Mouse (Mus musculus): Measurements from ENCODE around the gene Igfbp5.
A peak's percentile ranks its signal among the peaks of the same experiment; 100 is the strongest.

Igfbp5 gene

DNA sequence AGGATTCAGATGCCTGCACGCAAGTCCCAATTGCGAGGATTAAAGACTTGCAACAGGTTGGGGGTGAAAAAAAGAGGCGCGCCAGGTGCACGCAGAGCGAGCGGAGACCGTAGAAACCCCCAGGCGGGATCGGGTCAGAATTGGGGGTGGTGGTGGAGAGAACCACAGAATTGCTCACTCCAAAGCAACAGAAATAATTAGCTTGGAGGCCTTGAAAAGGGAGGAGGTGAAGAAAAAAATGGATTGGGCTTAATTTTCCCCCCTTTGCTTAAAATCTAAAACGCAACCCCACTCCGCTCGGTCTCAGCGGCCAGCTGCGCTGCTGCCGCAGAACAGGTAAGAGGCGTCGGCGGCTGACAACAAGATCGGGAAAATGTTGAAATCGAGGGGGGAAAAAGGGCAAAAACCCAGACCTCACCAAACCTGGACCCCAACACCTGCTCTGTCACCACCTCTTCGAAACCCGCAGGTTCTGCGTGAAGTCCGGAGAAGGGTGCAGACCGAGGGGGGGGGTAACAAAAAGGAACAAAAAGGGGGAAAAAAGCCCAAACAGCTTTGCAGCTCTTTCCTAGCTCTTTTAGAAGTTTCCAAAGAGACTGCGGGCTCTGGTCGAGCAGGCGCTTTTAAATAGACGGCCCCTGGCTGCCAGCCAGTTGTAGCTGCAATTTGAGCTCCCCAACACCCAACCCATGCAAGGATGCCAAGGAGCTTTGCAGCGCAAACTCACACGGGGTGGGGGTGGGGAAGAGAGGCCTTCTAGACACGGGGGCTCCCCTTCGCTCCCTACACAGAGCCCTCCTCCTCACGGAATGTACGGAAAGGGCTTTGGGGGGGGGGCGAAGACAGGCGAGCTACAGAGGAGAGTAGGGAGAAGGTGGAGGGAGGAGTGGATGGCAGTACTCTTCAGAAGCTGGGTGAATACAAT, at the start of gene Igfbp5:
Gene Igfbp5, minus strand, starts transcription at position 598 of the 925 bp plus-strand sequence.
- DNase-seq: peak; percentile 80

DNA sequence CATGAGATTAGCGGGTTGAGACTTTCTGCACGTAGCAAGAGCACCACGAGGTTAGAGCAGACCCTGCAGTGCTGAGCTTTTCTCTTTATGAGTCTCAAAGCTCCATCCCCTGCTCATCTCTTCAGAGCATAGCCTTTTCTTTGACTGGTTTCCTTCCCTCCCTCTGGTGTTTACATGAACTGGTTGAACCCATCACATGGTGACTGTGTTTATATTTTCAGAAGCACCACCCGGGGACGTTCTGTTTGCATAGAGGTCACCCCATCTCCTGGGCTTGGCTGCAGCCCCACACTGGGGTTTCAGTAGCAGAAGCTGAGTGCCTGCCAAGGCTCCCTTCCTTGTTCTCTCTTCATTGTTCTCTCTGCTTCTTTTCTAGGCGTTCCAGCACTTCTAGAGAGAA, 40.1 kb upstream of the Igfbp5 start:
- no peak for DNase-seq

DNA sequence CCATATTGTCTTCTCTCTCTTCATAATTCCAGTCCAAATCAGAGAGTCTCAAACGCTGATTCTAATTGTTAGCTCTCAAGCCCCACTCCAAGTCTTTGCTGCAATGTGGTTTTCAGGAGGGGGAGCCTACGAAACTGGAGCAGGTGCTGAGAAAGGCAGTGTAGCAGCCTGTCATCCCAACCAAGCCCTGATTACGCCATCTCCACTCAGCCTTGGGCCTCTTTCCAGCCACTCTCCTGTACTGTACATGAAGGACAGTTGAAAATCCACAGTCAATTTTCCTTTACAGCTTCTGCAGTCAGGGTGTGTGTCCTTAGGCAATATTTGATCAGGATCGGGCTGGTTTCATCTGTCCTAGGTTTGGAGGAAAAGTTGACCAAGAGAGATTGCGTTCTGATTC, 38.4 kb upstream of the Igfbp5 start:
- DNase-seq: no peak

DNA sequence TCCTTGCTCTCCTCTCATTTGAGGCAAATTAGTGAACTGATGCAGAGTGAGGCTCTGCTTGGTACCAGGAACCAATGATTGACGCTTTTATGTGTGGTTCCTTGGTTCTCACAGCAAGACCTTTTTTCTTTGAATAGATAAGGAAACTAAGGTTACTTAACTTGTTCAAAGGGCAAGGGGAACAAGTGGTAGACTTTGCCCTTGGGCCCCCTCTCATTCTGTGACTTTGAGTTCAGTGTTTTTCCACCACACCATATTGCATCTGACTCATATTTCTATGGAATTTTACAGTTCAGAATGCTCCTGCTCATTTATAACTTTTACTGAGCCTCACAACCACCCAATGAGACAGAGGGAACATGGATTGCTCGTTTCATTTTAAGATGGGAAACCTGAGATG, 21.1 kb upstream of the Igfbp5 start:
- no peak for DNase-seq

DNA sequence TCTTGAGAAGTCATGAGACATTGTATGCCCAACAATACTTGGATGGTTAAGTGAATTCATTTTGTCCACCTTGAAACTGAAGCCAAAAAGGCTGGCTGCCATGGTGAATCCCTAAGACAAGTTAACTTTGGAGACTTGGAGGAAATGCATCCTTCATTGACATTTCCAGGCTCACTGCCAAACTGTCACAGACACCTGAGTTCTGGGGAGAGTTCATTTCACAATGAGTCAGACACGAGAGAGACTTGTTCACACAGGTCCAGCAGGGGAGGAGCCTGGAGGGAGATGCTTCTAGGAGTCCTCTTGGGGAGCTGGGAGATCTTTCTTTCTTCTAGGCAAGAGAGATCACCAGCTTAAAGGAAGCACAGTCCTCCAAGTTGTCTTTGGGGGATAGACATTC, 13.2 kb upstream of the Igfbp5 start:
- DNase-seq: no peak

DNA sequence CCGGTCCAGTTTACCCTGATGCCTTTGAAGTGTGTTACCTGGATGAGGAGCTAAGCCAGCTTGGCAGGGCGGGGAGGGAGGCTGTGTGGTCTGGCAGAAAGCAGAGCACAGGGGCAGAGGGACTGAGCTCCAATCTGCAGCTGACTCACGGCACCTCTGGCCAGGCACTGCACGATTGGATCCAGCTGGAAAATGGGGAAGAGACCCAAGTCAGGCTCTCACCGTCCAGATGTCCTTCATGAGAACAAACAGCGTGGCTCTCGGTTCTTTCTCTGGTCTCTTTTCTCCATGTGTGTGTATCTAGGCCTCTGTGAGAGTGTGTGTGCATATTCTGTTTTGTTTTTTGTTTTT, 11.1 kb upstream of the Igfbp5 start:
- DNase-seq: no peak

DNA sequence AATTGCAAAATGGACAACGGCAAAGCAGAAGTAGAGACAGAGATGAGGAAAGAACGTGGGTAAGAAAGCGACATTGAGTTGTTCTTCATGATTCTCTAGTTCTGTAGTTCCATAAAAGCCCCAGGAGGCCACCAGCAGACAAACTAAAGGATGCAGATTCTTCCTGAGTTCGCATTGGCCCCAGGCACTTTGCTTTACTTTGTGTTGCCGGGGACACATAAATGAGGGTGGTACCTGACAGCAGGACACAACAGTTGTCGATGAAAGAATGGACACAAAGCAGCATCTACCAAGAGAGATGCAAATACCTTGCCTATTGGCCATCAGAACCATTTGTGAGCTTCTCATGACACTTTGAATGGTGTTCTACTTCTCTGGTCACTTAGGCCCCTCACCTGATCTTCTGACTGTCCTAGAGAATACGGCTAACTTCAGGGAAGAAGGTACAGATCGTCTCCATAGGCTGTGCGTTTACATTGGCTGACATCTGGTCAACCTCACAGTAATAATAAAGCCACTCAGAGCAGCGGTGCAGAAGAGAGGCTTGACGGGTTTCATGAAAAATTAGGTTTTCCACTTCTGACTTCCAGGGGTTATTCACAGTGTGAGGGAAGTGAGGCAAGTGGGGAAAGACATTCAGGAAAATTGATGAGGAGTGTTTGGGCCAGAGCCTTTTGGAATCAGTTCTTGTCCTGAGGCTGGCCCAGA, 10.6 kb upstream of the Igfbp5 start:
- no peak for DNase-seq

DNA sequence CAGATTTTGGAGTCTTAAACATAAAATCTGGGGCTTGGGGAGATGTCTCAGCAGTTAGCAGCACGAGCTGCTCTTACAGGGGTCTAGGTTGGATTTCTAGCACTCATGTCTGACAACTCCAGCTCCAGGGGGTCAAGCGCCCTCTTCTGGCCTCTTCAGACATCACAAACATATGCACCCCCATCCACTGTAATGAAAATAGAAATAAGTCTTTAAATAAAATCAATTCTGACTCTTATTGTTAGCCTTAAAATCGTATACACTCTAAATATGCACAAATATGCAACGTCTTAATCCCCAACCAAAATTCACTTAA, 4.6 kb upstream of the Igfbp5 start:
- no peak for DNase-seq

DNA sequence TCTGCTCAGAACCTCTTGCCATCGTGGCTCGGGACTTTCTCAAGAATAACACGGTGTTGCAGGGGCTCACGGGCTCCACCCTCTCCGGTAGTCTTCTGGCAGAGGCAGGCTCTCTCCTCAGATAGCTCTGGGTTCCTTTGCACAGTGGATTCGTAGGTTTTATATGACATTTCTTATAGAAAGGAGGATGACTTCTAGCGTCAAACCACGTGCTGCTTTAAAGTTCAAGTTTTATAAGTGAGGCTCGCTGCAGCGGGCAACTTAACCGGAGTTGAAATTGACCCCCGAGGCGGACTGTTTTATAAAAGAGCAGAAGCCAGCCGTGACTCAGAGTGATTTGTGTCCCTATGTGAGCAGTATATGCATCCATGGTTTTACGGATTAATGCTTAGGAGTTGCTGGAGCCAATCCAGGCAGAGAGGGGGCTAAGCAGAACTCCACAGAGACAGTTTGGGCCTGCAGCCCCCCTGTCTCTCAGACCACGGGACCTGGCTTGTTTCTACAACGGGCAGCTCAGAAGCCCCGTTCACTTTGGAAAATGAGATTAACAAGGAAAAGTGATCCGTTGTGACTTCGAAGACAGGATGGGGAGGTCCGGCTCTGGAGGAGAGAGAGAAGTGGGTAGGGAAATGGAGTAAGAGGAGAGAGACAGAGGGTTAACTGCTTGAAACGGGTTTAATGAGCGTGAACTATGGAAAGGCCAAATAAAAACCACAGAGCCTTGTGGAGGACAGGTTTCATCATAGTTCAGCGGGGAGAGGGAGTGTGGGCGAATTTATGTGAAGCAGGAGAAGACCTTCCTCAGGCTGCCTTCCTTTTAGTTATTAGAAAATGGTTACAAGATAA, 4.0 kb upstream of the Igfbp5 start:
- no peak for DNase-seq

DNA sequence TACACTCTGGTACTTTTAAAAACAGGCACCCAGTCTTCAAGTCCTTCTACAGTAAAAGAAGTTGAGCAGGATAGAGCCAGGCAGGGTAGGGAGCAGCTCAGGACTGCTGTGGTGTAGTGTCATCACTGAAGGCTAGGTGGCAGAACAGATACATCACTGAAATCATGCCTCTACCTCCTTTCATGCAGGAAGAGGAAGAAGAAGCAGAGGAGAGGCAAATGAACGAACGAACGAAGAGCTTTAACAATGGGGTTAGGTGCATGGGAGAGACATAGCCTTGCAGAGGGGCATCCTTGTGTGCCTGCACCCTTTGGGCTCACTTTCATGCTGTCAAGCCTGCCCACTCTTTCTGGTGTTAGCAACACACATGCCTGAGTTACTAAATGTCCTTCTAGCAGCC, 3.2 kb upstream of the Igfbp5 start:
- DNase-seq: peak; percentile 71

DNA sequence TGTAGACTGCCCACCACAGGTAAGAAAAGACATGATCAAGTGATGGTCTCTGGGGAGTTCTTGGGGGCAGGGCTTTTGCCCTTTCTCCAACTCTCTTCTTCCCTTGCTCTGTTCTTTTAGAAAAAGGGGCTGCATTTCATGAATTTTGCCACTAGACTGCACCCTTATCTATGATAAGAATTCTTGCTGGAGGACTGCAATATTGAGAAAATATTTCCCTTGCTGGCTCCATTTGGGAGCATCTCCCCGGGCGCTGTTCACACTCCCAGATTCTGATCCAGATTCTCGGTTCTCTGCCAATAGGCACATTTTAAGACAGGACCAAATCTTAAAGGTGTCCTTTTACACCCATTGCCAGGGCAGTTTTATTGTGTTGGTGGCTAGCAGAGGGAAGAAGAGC, 1.4 kb upstream of the Igfbp5 start:
- DNase-seq: peak; percentile 32

DNA sequence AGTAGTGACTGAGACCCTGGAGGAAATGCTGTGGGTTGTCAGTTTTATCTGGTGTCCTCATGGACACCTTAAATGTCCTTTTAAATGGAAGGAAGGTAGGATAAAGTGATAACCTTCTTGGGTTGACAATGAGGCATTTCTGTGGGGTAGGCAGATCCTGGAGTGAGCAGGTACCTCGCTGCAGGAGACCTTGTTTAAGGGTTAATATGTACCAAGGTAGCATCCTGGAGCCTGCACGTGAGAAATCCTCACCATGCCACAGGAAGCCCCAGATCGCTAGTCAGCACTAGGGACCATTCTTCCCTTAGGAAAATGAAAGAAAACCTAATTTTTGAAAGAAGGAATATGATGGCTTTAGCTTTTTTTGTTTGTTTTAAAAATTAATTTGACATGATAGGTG, 1.0 kb upstream of the Igfbp5 start:
- DNase-seq: no peak

DNA sequence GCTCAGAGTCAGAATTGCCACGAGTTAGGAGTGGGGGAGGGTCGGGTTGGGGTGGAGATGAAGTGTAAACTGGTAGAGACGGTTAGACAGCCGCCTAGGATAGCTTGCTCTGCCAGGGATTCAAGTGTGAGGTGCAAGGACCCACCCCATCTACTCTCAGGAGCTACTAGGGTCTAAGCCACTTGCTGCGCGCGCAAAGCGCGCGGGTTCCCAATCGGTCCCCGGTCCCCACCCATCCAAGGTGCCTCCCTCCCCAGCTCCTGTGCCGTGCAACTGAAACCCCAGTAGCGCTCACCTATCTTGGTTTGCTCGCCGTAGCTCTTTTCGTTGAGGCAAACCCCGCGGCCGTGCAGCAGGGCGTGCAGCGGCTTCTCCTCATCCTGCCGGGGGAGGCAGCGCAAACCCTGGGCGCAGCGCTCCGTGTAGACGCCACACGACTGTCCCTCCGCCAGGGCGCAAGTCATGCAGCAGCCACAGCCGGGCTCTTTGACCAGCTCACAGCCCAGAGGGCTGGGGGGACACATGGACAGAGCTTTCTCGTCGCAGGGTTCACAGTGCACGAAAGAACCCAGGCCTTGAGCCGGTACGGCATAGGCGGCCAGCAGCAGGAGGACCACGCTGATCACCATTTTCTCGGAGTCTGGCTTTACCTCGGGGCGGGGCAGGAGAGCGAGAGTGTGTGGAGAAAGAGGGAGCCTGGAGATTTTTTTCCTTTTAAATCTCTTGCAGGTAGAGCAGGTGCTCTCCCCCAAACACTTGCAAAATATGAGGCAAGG, 985 bp downstream of the Igfbp5 start:
- DNase-seq: peak; percentile 70

DNA sequence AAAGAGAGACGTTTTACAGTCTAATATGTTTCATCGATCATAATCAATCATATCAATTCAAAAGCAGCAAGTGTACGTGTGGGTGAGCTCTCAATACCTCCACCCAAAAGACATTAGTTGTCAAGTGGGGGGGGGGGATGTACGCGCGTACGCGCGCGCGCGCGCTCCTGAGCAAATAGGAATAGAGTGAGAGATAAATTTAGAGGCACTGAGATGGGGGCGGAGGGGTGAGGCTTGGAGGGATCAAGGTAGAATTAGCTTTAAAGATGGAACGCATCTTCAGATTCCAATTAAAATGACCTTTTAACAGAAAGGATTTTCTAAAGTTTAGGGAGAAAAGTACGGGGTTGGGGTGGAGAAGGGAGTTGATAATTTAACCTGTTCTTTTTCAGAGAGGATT, 1.6 kb downstream of the Igfbp5 start:
- DNase-seq: peak; percentile 33

DNA sequence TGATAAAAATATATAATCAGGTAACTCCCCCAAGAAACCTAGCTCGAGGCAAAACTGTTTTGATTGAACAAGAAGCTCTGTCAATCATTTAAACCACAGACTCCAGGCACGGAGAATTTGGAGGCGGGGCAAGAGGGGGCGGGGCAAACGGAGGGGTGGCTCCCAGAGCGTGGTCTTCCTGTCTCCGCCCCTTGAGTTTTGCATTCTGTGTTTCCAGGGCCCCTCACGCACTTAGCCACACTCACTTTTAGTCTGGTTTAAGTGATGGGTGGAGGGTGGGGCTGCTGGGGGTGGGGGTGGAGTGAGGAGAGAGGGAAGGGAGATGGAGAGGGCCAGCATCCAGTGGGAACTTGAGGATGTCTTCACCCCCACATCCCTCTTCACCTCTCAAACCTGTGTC, 2.2 kb downstream of the Igfbp5 start:
- DNase-seq: peak; percentile 92

DNA sequence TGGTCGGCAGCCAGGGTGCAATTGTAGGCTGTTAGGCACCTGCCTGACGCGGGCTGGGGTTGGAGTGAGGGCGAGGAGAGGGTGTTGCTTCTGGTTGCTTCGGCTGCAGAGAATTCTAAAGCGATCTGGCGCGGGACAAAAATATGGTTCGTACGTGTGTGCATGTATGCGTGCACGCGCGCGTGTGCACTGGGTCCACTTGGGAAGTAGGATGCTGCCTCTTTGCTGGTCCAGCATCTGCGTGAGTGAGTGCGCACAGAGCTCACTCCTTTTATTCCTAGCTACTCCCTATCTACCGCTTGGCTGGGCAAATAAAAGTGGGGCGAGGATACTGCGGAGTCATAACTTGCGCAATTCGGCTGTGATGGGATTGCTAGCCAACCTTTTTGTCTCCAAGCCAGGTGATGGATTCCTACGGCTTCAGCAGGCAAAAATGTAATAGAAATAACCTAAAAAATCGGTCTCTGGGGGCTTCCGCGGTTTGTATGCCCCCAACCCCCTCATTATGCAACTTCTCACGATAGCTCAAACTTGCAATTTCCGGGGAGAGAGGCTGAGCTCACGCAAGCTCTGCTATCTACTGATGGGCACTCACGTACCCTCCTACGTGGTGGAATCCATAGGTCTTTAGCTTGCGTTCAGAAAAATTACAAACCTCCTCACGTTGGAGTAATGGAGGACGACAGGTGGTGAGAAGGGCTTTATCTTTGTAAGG, 2.8 kb downstream of the Igfbp5 start:
- DNase-seq: peak; percentile 63

DNA sequence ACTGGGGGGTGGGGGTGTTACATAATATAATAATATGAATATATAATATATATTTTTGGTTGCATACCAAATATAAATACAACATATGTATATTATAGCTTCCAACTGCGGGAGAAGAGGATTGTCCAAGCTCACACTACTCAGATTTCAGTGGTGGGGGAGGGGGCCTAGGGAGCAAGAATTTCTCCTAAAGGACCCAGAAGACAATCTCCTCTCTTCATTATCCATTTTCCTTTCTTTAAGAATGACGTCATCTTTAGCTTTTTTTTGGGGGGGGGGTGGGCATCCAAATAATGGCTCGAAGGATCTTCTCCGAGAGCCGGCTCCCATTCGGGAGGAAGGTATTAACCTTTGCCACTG, 3.4 kb downstream of the Igfbp5 start:
- no peak for DNase-seq

DNA sequence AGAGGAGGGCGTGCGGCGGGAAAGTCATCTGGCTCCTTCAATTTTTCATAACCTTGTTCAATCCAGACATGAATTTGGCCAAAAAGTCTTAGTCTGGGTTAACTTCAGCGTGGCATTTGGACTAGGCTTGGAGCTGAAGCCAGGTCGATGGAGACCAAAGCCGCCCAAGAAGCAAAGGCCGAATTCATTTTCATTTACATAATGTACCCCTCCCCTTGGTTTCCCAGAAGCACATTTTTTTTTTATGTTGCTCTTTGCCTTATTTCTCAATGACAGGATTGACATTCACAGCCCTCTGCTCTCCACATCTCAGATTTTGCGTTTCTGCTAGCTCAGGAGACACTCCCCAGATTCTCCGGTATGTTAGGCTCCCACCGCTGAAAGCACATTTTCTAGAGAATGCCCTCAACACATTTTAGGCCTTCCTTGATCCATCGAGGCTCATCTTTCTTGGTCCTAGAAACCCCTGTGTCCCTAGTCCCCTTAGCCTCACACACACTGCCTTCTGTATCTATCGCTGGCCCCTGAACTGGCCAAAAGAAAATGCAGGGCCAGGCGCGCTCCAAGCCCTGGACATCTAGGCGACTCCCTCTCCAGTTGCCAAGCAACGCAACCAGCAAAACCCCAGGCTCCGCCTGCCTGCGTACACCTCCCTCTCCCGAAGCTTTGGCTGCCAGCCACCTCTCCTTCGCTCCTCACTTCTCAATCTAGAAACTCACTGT, 3.9 kb downstream of the Igfbp5 start:
- DNase-seq: peak; percentile 93

DNA sequence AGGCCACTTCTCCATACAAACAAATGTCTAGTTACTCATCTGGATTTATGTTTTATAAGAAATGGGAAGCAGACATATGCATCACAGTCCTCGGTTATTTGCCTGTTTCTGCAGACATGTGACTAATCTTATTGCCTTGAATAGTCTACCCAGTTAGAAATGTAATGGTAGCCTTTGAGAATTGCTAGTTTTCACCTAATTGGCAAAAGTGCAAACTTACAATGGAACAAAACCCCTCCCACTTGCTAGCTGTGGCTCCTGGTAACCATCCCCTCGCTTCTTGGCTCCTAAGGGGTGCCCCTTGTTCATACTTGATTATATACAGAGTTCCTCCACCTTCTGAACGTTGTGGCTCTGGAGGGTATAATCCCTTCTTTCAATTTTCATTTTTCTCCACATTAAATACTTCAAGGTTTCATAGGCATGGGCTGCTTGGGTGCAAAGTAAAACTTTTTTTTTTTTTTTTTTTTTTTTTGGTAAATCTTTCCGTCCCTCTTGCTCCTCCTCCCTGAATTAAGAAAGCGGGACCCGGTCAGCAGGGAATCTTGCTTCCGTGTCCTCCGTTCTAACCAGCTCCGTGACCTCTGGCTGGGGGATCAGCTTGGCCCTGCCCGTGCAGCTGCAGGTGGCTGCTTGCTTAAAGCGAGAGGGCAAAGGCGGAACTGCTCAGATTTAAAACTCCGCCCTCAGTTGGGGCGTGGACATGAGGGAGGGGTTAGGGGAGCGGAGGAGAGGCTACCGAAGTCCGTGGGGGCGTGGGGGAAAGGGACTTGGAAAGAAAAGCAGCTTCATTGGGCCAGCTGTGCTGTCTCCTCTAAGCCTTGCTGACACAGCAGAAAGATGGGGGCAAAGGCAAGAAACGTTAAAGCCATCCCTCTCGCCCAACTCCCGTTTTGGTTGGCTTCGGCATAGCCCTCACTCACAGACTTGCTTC, 4.7 kb downstream of the Igfbp5 start:
- DNase-seq: peak; percentile 89

DNA sequence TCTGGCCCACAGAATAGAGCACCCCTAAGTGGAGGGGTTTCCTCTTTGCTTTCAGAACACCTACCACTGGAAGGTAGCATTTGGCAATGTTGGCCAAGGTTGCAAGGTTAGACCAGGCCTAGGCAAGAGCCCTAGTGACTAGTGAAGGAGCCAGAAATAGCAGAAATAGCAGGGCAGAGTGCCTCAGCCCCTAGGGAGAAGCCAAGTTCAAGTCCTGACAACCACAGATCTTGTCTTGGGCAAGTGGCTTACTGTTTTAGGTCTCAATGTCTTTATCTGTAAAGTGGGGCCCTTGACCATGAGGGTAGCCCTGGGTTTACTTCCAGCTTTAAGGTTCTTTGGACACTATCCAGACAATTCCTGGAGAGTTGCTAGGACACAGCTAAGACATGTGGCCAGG, 5.4 kb downstream of the Igfbp5 start:
- DNase-seq: no peak
